Mouse (Mus musculus) retina, postnatal 1 day (tissue): ENCODE results near the gene Olfr285.
A peak's percentile ranks its signal among the peaks of the same experiment; 100 is the strongest.

ENCODE experiments used
- DNase-seq: peaks from one replicate; pipeline ENCODE4 v3.0.0-alpha.2; 2012

The Olfr285 gene

DNA sequence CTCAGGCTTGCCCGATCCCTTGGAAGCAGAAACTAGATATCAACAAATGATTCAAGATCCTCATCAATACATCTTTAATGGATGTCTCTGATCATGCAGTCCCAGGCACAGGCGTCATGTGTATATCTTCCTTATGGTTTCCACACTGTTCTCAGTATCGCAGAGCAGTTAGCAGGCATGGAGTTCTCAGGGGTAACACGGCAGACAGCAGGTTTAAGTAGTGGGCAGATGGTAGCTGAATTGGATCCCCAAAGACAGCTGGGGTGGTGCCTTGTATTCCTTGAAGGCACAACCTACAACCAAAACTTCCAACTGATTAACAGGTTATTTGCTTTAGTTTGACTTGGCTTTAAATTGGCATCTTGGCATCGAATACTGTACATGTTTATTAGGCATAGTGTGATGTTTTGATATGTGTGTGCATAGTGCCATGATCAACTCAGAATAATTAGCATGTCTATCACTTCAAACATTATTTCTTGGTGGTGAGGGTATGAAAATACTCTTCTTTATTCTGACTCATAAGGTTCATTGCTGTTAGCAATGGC is at the start of gene Olfr285:
TSS of gene Olfr285 (minus strand) at position 177 of the 548 bp plus-strand sequence.
- no peak for DNase-seq

DNA sequence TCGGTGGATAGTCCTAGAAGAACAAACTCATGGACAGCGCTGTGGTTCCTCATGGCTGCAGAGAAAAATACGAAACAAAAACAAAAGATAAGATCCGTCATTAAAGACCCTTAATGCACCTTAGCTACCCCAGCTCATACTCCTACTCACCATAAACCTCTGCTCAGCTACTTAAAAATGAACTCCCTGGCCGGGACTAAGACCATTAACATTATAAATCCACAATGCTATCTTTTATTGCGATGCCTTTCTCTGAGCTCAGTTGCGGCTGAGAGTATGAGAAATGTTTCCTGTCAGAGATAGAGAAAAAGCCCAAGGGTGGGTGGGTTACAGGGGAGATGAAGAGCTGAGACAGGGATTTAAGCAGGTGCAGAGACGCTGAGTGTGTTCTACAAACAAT is 23.7 kb upstream of the Olfr285 start, which contains the start of gene Olfr284:
TSS of gene Olfr284 (minus strand) at position 101 of the 400 bp plus-strand sequence.
- DNase-seq = no peak

DNA sequence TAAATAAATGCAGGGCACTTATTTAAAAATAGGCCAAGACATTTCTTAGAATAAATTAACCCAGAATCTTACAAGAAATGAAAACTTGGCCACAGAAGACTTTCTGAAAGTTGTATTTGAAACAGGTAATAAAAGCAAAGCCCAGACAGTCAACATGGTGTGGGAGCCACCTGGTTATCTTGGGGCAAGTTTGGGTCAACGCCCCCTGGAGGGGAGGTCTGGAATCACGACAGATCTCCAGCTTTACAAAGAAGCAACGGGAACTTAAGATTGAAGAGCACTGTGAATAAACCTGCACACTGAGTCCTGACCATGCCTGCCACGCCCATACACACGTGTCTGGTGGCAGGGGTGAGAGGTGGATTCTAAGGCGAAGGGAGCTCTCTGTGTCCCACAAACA is 1.4 kb downstream of the Olfr285 start:
- no peak for DNase-seq

DNA sequence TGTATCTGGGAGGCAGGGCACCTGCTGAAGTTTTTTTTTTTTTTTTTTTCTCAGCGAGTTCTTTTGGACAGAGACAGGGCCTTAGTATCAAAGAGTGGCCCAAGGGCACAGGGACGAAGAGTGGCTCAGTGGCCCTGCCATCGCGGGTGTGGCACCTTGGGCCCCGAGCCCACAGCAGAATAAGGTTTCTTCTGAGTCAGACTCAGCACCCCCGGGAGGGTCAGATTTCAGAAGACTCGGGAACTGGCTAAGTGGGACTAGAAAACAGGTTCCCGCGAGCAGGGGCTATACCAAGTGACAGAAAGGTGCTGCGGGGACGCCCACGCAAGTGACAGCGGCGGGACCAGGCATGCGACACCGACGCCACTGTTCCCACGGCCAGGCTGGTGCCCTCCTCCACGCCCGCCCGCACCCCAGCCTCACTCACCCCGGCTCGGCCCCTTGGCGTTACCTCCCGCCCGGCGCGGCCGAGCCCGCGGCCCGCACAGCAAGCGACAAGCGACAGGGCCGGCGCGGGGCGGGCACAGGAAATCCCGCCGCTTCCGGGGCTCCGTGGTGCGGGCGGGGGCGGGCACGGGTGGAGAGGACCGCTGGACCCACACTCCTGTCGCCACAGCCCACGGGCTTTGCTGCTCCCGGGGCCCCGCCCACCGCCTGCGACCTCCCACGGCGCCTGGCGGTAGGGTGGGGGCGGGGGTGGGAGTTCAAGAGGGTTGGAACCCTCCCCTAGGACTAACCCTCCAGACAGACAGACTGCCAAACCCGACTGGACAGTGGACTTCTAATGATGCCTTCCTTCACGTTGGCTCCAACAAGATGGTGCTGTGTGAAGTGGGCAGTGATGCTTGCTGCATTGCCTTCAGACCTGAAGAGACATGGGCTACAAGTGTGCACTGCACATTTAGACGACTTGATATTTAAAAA is 21.3 kb downstream of the Olfr285 start, which contains the start of gene Zfp641:
TSS of gene Zfp641 (minus strand) at position 534 of the 924 bp plus-strand sequence.
- peak; percentile 75 for DNase-seq

GRCm38 (mm10) chr15:98293651-98294050 is 23.5 kb downstream of the Olfr285 start:
- DNase-seq = no peak

- no peak for DNase-seq
Observed at GRCm38 (mm10) chr15:98288566-98288965, 28.6 kb downstream of the Olfr285 start.

GRCm38 (mm10) chr15:98286418-98286817 is 30.7 kb downstream of the Olfr285 start:
- no peak for DNase-seq
